Mouse (Mus musculus): Measurements from ENCODE around the gene Grtp1. TPM values are rescaled to one million over a fixed set of nuclear protein-coding genes. Genes with fewer than 3 reads are reported as not detected.

Grtp1 gene
- total RNA-seq (2021): 1 to 10 TPM; 2.5 to 2.6 TPM

DNA sequence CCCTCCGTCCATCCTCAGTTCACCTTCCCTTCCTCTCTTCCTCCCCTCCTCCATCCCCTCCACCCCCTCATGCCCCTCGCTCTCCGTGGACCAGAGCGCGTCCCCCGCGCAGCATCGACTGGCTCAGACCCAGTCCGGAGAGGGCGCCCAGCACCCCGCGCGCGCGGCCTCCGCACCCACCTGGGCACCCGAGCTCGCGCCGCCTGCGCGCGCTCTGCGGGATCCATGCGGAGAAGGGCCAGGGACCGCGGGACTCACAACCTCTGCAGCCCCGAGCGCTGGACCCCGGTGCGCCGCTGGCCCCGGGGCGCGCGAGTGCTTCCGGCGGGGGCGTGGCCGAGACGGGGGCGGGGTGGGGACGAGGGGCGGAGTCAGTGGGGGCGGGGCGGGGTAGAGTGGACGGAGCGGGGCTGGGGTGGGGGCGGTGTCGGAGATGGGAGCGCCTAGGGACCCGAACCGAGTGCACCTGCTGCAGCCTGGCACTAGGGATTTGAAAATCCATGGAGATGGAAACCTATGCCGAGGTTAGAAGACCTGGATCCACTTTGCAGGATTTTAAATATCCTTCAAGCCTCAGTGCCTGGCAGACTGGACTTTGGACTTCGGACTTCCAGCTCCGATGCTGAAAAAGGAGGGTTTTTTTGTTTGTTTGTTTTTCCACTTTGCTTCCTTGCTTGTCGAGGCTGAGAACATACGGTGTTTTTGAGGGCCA, at the start of gene Grtp1:
Grtp1 (minus strand) TSS at position 320 of the 712 bp plus-strand sequence.
- intact Hi-C loops (cut with DNase I): no loop called here
- DNase-seq: peak in 1 of 2 experiments; percentile 54

DNA sequence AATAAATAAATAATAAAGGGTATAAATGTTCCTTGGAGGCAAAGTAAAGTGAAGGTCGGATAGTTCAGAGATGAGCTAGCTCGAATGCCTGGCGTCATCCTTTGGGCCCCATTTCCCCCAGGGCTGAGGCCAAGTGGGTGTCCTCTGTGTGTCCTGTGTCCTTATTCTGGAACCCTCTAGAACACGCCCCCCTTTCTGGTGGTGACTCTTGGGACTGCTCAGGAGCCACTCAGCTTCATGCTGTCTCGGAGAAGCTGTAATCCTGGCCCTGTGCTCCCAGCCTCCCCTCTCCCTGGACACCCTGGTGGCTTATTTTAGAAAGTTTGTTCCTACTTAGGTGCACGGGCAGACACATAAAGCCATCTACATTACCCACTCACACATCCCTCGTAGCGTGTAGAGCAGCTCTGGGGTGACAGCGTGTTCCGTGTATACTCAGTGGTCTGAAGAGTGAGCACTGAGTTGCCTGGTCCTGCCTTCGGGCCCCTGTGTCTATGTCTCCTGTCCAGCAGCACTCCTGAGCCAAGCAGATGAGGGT, 44.0 kb upstream of the Grtp1 start:
- DNase-seq: no peak
- intact Hi-C loops (cut with DNase I): no loop called here

DNA sequence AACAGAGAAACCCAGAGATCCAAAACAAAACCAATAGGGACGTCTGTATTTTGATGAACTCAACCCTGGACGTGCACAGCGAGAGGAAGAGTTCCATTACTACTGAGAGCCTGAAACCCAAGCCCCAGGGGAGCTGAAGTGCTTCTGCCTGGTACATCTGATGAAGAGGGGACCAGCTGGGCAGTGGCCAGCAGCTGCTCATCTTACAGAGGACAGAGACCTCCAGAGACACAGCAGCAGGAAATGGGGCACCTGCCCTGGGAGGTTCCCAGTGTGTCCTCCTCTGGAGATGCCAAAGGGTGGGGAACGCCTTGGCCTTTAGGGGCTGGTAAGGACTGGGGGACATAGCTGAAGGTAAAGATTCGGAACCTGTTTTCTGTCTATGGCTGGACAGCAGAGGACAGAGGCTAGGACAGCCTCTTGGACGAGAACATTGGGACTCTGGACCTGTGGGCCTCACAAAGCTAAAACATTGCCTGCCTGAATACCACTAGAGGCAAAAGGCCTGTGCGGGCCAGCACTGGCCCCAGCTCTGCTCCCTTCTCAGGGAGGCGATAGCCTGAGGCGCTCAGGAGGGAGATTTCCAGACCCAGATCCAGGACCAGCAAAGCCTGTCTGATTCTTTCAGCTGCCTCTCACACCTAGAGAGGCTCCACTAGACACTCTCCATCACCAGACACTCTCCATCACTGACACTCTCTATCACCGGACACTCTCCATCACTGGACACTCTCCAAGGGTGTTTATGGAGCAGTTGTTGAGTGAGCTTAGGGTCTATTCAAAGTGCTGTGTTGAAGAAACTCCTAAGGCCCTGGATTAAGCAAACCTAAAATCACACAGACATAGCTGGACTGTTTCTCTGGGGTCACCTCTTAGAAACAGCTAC, 42.8 kb upstream of the Grtp1 start:
- DNase-seq: no peak
- intact Hi-C loops (cut with DNase I): no loop called here

DNA sequence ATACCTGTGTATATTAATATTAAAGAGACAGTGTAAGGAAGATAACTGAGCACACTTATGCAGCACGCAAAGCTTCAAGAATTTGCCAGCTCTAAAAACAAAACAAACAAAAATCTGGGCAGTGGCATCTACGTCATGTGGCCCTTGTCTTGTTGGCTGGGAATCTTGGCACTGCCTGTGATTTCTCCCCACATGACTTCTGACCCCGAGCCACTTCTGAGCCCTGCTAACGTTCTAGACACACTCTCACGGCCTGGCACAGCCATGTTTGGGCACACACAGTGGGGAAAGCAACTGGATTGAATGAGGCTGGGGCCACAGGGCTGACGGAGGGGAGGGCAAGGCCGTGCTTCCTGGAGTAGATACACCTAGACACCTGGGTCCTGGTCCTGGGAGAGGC, 40.3 kb upstream of the Grtp1 start:
- peak; percentile 74 to 81 for DNase-seq
- intact Hi-C loops (cut with DNase I): no loop called here

DNA sequence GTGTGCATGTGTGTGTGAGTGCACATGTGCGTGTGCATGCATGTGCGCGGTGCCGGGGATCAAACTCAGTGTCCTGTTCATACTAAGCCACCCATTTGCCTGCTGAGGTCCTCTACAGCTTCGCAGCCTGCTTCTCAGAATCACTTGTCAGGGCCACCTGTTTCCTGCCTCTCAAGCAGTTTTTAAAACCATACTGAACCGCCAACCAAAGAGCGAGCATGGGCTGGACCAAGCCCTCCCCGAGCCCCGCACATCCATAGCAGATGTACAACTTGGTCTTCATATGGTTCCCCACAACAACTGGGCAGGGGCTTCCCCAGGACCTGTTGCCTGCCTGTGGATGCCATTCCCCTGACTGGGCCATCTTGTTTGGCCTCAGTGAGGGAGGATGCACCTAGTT, 39.6 kb upstream of the Grtp1 start:
- intact Hi-C loops (cut with DNase I): no loop called here
- no peak for DNase-seq

DNA sequence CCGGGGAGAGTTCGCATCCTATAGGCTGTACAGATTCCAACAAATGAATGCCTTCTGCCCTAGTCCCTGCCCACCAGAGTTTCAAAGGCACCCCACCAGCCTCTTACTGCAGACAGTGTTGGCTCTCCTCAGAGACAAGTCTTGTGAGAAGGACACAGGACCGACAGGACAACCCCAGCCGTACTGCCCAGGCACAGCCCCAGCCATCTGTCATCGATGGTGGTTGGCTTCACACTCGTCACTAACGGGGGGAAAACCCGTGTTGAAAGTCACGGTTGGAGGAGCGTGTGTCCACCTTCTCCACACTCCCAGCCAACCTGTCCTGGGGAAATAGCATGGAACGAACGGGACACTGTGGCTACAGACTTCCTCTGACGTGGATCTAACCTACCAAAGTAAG, 34.4 kb upstream of the Grtp1 start:
- intact Hi-C loops (cut with DNase I): no loop called here
- no peak for DNase-seq

DNA sequence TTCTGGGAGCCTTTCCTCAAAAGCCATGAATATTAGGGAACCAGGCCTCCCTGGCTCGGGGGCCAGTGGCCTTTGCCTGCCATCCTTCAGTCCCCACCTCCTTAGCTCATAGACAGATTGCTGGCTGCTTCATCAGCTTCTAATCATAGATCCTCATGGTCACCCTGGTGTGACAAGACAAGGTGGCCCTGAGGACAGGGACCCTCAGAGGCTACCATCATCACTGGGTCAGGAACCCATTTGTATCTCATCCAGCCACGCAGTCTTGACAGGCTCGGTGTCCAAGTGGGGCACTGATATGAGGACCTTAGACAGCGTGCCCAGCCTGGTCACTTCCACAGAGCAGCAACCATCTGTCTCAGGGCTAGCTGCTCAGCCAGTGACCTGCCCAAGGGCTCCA, 30.1 kb upstream of the Grtp1 start:
- intact Hi-C loops (cut with DNase I): no loop called here
- no peak for DNase-seq

DNA sequence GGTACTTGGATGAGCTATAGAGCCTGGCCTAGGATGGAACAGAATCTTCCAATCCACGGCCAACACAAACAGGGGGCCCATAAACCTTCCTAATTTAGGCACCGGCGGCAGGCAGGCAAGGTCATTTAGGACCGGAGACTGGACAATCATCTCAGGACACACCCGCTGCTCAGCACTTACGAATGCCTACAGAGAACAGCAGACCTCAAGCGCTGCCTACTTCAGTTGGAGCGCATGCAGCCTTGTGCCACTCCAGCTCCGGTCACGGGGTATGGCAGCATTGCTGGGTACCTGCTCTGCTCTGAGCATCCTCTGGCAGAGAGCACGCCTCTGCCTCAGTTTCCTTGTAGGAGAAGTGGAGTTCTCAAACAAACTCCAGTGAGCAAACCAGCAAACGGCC, 29.4 kb upstream of the Grtp1 start:
- intact Hi-C loops (cut with DNase I): no loop called here
- DNase-seq: no peak

DNA sequence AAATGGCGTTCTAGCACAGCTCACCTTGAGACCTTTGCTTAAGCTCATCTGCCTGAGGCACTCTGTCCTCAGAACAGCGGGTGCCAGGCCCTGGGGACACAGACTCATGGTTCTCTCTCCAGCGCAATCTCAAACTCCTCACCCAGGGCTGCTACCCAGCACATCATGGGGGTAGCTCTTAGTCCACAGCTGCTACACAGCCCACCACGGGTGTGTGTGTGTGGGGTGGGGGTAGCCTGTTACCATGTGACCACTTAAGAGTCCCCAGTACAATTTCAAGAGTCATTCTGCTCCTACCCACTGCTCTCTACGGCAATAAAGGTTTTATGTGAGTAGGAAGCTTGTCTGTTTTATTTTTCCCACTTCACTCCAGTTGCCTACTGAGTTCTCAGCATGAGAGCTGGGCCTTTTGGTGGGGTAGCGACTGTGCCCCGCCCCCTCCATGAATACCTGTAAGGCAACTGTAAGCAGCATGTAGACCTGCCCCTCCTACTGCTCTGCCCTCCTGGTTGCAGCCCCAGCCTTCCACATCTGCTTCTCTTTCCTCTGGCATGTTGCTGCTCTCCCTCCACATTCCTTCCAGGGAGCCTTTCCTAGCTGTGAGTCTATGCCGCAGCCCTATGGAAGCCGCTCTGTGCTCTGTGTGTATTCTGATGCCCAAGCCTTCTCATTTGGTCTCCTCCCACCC, 28.6 kb upstream of the Grtp1 start:
- intact Hi-C loops (cut with DNase I): no loop called here
- DNase-seq: no peak

DNA sequence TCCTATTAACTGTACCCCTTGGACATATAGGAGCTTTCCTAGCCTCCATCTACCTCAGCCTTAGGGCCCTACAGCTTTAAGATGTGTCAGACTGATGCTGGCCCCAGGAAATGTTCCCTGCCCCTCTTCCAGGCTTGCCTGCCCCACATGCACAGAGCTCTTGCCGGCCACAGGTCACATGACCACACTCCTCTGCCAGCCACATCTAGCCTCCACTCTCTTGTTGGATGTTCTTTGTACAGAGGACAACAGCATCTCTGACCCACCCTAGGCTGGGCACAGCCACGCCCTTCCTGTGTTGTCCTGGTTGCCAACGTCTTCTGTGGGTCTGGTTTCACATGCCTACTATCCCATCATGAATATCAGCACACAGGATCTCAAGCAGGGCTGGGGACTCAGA, 26.8 kb upstream of the Grtp1 start:
- intact Hi-C loops (cut with DNase I): no loop called here
- no peak for DNase-seq

DNA sequence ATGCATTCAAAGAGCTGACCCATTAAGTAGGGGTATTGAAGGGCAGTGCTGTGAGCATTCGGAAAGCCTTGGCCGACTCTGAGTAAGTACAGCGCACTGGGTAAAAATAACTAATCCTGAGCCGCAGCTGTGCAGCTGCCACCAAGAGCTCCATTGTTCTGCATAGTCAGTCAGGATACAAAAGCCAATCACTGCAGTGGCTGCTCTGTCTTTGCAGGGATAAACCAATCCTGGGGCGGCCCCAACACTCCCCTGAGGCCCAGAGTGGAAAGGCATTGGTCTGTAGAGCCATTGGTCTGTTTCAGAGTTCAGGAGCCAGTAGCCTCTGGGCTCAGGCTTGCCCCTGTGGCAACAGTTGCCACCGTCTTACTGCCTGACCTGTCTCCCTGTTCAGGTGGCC, 25.9 kb upstream of the Grtp1 start:
- intact Hi-C loops (cut with DNase I): no loop called here

DNA sequence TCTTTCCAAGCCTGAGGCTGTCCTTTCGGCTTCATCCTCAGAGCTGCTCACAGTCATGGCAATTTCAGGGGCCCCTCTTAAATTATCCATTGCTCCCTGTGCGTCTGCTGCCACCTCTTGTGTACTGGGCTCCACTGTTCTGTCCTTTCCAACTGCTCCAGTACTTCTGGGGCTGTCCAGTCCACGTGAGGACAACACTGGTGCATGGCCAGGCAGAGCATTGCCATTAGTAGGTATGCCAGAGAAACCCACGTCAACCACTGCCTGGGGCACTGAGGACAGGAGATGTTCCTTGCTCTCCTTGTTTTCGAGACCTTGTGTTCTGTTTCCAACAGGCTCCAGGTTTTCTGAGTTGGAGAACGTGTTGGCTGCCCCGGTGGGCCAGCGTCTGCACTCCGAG, 24.0 kb upstream of the Grtp1 start:
- intact Hi-C loops (cut with DNase I): no loop called here
- DNase-seq: no peak

More for the DNA sequence above, 25.9 kb upstream of the Grtp1 start:
- DNase-seq: peak in 1 of 2 experiments; percentile 53

DNA sequence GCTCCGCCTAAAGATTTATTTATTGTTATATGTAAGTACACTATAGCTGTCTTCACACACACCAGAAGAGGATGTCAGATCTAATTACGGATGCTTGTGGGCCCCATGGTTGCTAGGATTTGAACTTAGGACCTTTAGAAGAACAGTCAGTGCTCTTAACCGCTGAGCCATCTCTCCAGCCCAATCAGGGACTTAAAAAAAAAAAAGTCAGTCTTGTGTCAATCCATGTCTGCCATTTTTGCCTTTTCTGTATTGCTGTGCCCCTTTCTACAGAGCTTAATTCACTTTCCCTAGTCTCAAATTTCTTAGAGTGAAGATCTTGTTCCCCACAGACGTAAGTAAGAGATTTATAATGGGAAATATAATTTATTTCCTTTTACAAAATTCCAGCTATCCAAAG, 18.0 kb upstream of the Grtp1 start:
- intact Hi-C loops (cut with DNase I): no loop called here
- no peak for DNase-seq

DNA sequence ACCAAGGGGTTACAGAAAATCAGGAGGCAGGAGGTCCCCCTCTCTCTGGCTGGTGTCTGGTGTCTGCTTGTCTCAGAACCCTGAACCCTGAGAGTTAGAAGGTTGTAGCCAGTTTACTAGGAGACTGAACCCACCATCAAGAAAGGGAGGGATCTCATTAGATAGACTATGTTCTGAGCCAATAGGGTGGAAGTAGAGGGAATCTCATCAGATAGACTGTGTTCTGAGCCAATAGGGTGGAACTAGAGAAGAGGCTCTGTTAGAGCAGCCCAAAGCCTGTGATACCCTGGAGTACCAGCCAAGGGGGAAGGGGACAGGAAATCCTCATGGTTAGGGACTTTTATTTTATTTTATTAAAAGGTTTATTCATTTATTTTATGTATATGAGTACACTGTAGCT, 17.6 kb upstream of the Grtp1 start:
- intact Hi-C loops (cut with DNase I): no loop called here
- no peak for DNase-seq

DNA sequence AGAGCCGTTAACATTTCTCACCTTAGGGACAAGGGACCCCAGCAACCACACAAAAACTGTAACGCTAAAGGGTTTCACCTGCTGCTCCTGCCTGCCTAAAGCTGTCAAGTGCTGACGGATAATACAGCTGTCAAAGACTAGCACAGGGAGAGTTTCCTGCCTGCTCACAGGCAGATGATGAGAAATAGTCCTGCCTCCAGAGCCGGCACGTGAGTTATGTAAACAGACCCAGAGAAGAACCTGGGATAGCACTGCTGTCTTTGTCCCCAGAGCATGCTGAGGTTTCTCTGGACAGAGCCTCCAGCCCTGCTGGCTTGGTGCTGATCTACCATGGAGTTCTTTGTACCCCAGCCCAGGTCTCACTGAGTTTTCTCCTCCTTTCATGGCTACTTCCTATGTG, 16.7 kb upstream of the Grtp1 start:
- intact Hi-C loops (cut with DNase I): no loop called here

DNA sequence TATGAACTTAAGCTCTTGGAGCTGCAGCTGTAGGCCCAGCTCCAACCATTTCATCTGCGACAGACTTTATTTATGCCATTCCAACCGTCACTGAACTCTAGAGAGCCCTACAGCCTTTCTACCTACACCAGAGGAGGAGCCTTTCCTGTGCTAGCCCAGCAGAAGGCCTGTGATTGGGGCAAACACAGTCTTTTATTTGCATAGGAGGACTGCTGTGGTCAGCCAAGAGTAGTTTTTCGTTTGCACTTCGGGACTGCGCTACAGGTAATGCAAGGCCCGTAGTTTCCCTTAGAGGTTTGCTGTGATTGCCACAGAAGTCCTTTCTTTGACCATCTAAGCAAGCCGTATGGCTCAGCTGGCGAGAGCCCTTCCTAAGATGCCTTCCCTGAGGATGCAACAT, 16.0 kb upstream of the Grtp1 start:
- intact Hi-C loops (cut with DNase I): no loop called here
- DNase-seq: no peak

More for the DNA sequence above, 16.7 kb upstream of the Grtp1 start:
- no peak for DNase-seq

DNA sequence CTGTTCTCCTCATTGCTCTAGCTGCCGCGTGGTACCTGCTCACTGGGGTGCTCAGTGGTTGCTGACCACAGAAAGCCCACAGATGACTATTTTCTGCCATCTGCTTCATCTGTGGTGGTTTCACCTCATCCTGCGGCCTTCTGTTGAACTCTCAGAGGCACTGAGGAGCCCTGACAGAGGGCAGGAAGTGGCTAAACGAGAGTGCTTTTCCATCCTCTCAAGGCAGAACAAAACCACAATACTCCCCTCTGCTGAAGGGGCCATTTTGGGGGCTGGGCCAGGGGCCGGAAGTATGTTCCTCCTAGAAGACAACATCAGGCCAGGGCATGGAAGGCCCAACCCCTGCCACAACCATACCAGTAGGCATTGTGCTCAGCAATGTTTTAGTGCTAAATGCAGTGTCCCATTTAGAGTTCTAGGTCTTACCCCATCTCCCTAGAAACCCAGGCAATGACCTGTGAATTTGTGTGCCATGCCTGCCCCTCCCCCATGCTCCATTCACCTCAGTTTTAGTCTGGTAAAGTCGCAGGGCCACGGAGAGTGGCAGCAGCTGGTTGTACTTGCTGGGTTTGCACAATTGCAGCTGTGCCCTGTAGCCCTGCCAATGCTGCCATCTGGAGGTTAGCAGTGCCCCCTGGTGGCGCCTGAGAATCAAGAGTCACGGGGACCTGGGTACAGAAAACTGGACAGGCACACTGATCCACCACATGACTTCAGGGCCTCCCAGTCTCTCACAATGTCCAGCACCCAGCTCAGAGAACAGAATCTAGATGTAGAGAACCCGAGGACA, 13.3 kb upstream of the Grtp1 start:
- DNase-seq: peak; percentile 91 to 94
- intact Hi-C loops (cut with DNase I): loop anchor here (2.0 kb wide), 1 partner anchor 235 kb away; no protein-coding TSS in a partner anchor

DNA sequence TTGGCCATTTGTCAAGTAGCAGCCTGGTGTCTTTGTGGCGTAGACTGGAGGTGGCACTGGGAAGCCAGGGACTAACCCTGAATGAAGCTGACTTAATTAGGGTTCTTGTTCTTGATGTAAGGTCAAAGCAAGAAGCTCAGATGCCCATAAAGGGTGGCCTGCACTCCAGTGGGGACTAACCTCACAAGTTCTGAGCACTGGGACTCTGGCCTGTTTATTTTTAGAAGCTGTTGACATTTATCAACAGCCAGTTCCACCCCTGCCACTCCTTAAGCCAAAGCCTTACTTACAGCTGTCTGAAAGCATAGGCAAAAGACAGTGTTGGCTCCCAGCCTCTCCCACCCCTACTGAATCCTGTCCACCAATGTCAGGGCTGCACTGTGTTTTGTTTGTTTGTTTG, 9.3 kb upstream of the Grtp1 start:
- intact Hi-C loops (cut with DNase I): no loop called here
- peak; percentile 68 to 74 for DNase-seq

DNA sequence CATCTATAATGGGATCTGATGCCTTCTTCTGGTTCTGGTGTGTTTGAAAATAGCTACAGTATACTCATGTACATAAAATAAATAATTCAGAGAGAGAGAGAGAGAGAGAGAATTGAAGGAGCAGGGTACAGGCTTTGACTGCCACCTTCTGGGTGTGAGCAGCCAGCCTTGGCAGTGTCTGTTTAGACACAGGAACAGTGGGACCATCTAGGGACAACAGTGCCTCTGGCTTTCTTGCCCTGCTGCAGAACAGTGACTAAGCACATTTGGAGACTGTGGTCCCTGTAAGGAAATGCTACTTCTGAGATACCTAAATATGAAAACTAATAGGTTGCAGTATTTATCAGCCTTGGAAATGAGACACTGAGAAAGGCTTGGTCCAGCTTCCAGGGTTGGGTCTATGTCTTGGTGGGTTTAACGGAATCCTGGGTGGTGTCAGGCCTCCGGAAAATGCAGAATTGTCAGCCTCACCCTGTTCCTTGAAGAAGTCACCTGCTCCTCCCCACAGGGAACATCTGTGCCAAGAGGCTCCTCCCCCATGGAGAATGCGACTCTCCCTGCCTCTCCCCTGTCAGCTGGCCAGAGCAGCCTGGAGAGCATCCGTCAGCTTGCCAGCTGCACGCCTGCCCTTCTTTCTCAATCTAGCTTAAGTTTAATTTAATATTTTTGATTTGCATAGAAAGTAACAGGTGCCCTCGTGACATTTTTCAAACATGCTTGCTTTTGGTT, 8.4 kb upstream of the Grtp1 start:
- peak; percentile 75 to 77 for DNase-seq
- intact Hi-C loops (cut with DNase I): no loop called here

DNA sequence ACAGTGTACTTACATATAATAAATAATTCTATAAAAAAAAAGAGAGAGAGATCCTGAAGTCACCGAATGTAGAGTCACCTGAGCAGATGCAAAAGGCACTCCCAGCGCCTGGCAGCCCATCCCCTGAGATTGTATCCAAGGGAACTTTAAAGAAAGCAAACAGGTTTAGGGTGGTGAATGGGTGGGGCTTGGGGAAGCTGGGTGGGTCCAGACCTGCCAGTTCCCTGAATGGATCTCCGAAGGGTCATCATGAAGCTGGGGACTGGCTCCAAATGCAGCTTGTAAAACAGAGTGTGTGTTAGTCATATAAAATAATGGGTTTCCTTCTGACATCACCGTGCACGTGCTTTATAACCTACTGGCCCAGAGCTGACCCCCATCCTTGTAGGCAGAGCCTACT, 5.9 kb upstream of the Grtp1 start:
- DNase-seq: no peak

More for the DNA sequence above, 5.9 kb upstream of the Grtp1 start:
- intact Hi-C loops (cut with DNase I): no loop called here
